Mouse (Mus musculus): ENCODE measurements around the gene Fibin.

- TF ChIP-seq CTCF (IDR thresholded peaks at IDR 0.05; ENCODE audit: low read depth, low read length): no peak
- no peak for TF ChIP-seq GATA1 (IDR thresholded peaks at IDR 0.05; ENCODE audit: borderline replicate concordance, low read length)
- no peak for TF ChIP-seq TAL1 (conservative IDR thresholded peaks at IDR 0.05; ENCODE audit: low read depth, low read length)
- TF ChIP-seq GATA2 (IDR thresholded peaks at IDR 0.05; ENCODE audit: borderline replicate concordance, low read depth, low read length): no peak
- no peak for TF ChIP-seq POLR2AphosphoS5 (IDR thresholded peaks at IDR 0.05; ENCODE audit: insufficient replicate concordance, low read depth, low read length)
Measured at GRCm38 (mm10) chr2:110390736-110391409, 27.9 kb upstream of the Fibin start.

Measured in G1E (cell line).